Mouse (Mus musculus): Measurements from ENCODE around the gene Itprip. TPM values are rescaled to one million over a fixed set of nuclear protein-coding genes. Genes with fewer than 3 reads are reported as not detected.

Itprip gene
- polyA plus RNA-seq (2016; fragmentation: Nextera tagmentation; extraction: Ambion mirVana), result 15.6 and 21.1 TPM in 2 replicates

DNA sequence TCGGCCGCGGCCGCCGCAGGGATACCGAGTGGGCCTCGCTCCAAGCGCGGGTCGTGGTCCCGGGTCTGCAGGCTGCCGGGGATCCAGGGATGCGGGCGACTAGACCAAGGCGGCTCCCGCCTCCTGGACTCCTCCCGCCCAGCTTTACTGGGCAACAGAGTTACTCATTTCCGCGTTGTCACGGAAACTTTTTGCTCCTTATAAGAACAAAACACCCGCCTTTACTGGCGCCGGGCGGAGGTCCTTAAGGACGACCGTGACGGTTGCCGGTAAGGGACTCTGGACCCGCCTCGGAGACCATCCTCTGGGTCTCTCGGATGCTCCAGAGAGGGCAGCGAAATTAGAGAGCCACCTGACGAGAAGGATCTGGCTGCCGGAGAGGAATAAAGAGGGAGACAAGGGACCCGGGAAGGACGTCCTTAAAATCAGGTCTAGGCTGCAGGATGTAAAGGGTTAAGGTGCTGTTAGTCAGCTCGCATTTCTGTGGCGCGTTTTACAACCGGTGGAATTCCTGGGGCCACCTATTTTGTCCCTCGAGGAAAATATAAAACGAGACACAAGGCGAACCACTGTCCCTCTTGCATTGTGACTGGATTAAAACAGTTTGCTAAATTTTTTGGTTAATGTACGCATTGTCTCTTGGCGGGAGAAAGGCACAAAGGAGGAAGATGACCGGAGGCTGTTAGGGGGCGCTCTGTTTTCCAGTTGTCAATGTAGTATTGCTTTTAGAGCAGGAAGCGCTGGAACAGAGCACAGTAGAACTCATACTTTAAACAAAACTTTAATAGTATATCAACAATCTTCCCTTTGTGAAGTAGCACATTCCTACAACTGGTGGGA is at the start of gene Itprip, which contains the start of gene Cfap43:
Gene Itprip, minus strand, starts transcription at position 174 of the 840 bp plus-strand sequence.
Gene Cfap43, minus strand, starts transcription at position 162 of the 840 bp plus-strand sequence.
- DNase-seq (ENCODE audit: low spot score), result peak; percentile 93
- no peaks in the 10 kb centered on the region for H3K27me3 ChIP-seq (ENCODE audit: insufficient read depth, poor library complexity, severe bottlenecking)
- H3K9me3 ChIP-seq, result no peaks in the 10 kb centered on the region
- WGBS, result under 1% methylated on average over 48 of the region's 48 CpGs
- H3K27ac ChIP-seq, result peak within 1 kb of the TSS; percentile 97
- H3K36me3 ChIP-seq, result 0 out of 2 replicates have a peak, but pooled peaks cover under 1% of the 10 kb centered on the region
- peak within 1 kb of the TSS; percentile 86 for H3K4me3 ChIP-seq
- H3K4me1 ChIP-seq, result peaks cover 33% of the 10 kb centered on the region

DNA sequence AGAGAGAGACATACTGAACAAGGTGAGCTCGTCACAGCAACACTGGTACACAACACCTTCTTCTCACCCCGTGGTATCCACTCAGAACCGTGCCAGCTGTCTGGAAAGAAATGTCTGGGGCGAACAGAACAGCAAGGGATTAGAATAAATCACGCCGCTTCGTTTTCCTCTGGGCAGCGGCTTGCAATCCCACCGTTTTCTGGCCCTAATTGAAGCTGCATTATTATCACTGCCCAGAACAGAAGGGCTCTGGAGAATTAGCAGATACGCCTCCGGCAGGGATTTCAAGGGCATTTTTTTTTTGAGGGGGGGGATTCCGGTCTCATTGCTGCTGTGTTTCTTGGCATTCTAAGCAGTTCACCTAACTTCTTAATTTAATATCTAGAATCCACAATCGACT is 39.1 kb upstream of the Itprip start:
- H3K4me1 ChIP-seq, result no peaks in the 10 kb centered on the region
- no peaks in the 10 kb centered on the region for H3K36me3 ChIP-seq
- H3K27me3 ChIP-seq (ENCODE audit: insufficient read depth, poor library complexity, severe bottlenecking), result no peaks in the 10 kb centered on the region
- no peak for DNase-seq (ENCODE audit: low spot score)
- no peak overlapping the region for H3K27ac ChIP-seq
- WGBS, result 69% methylated on average over 13 of the region's 13 CpGs
- no peaks in the 10 kb centered on the region for H3K9me3 ChIP-seq
- H3K4me3 ChIP-seq, result no peak overlapping the region

DNA sequence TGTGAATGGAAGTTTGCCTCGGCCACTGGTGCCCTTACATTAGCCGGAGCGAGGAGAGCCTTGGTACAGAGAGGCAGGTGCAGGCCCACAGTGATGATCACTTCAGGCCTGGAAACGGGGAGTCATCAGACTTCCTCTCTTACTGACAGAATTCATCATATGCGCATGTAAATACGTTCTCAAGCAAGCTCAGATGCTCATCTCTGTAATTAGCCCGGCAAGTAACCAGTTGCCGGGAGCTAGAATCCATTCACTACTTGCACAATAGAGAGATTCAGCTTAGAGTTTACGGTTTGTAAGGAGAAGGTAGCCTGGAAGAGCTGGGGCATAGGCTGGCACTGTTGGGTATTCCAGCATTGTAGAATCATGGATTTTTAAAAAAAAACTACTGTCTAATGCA is 34.1 kb upstream of the Itprip start:
- 80% methylated on average over 9 of the region's 9 CpGs for WGBS
- H3K27me3 ChIP-seq (ENCODE audit: insufficient read depth, poor library complexity, severe bottlenecking), result no peaks in the 10 kb centered on the region
- no peak overlapping the region for H3K27ac ChIP-seq
- H3K36me3 ChIP-seq, result no peaks in the 10 kb centered on the region
- no peak for DNase-seq (ENCODE audit: low spot score)
- no peaks in the 10 kb centered on the region for H3K9me3 ChIP-seq
- H3K4me3 ChIP-seq, result no peak overlapping the region
- H3K4me1 ChIP-seq, result no peaks in the 10 kb centered on the region

DNA sequence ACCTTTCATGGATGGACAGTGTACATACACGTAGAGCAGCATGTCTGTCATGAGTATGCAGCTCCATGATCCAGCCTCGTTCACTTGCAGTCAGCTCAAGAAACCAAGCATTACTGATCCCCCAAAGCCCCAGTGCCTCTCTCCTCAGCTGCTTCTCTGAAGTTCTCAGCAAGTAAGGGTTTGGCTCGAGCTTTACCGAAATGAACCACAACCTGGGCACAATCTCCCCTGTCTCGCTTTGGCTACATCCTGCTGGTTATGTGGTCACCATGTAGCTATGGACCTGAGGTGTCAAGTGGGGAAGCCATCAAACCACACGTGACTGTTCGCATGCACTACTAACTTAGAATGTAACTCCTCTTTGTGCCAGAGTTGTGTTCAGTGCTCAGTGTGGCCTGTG is 31.8 kb upstream of the Itprip start:
- H3K4me3 ChIP-seq, result no peak overlapping the region
- peaks cover 4% of the 10 kb centered on the region; the same call in 1 of the 2 replicates for H3K27me3 ChIP-seq (ENCODE audit: insufficient read depth, poor library complexity, severe bottlenecking)
- H3K36me3 ChIP-seq, result no peaks in the 10 kb centered on the region
- no peak for DNase-seq (ENCODE audit: low spot score)
- 86% methylated on average over 7 of the region's 7 CpGs for WGBS
- H3K4me1 ChIP-seq, result no peaks in the 10 kb centered on the region
- no peak overlapping the region for H3K27ac ChIP-seq
- H3K9me3 ChIP-seq, result no peaks in the 10 kb centered on the region

DNA sequence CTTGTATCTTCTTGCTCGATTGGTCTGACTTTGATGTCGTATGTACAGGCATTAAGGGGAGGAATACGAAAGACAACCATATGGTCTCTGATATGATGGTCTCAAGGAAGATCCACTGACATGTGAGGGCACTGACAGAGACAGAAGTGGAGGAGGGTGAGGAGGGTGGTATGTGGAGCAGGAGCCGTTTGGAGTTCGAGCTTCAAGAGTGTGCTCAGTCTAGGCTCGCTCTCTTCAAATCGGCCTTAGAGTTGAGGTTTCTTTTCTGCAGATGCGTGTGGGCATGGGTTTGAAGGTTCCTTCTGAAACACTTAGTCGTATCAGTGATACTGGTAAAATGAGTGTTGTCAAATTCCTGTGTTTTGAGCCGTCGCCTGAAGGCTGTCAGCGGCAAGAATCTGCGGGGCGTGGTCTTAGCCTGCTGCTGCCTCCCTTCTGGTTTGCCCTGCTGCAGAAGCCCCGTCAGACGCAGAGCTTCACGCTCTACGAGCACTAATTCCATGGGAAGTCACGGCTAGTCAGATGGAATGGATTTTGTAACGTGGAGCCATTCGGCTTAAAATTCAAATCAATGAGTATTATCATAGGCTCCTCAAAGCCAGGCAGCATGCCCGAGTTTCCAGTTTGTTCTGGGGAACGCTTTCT is 27.8 kb upstream of the Itprip start:
- Histone ChIP-seq H3K27ac (no peak overlapping the region), H3K9me3 (no peaks in the 10 kb centered on the region), H3K4me3 (0 out of 2 replicates have a peak overlapping the region, but pooled peaks have one; percentile 5), H3K27me3 (ENCODE audit: insufficient read depth, poor library complexity, severe bottlenecking) (peaks cover 11% of the 10 kb centered on the region; the same call in 1 of the 2 replicates), H3K36me3 (no peaks in the 10 kb centered on the region), H3K4me1 (no peaks in the 10 kb centered on the region)
- DNase-seq (ENCODE audit: low spot score), result no peak
- WGBS, result 53% methylated on average over 23 of the region's 23 CpGs

DNA sequence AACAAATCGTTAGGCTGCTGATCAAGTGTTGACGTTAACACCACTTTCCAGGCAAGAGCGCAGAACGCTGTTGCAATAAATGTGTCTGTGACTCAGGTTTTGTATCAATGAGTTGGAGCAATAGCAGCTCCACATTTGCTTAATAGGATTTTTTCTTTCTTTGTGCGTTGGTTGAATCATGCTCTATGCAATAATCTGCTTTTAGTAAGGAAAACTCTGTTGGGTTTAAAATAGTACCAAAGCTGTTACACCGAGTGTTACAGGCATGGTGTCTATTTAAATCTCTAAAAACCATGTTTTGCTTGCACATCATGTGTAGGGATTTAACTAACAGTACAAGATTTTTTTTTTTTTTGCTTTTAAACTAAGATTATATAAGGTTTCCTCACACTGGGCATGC is 20.3 kb upstream of the Itprip start:
- peaks cover 10% of the 10 kb centered on the region for H3K4me1 ChIP-seq
- DNase-seq (ENCODE audit: low spot score), result no peak
- WGBS, result 82% methylated on average over 6 of the region's 6 CpGs

DNA sequence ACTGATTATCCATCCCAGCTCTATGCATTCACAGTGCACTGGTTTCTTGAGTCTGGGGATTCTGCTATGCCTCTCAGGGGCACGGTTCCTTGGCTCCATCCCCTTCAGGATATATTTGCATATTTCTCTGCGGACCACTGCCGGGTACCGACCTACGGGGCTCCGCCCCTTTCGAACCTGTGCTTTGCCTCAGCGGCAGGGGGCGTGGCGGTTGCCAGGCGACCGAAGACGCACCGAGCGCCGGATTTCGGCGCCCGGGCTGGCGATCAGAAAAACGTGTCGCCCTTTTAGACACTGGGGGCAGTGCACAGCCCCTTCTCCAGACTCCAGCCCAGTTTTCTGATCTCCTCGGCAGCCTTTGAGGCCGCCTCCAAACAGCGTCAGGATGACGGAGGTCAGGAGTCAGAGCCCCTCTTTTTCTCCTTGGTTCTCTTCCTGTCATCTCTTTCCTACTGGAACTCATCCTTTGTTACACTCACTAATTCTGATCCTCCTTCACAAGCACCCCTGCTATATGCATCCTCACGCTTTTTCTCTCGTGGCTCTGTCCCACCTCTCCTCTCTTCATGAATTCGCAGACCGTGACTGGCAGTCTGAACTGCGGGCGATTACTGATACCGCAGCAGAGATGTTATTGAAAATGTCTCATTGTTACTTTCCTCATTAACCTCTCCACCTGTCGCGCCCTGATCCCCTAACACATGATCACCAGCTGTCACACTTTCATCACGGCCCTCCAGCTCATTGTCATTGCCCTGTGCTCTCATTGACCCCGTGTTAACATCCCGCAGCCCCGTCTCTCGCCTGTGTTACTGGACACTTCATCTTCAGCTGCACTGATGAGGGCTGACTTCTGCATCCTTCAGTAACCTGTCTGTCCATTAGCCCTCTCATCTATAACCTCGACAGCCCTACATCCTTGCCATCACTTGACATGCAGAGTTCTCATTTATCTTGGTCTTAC is 18.6 kb upstream of the Itprip start, which contains the start of gene Cfap58:
Gene Cfap58, plus strand, starts transcription at position 233 of the 964 bp plus-strand sequence.
- Histone ChIP-seq H3K36me3 (no peaks in the 10 kb centered on the region), H3K9me3 (no peaks in the 10 kb centered on the region), H3K27ac (0 out of 2 replicates have a peak within 1 kb of the TSS, but pooled peaks have one; percentile 19), H3K4me3 (peak within 1 kb of the TSS; percentile 53), H3K27me3 (ENCODE audit: insufficient read depth, poor library complexity, severe bottlenecking) (peaks cover 22% of the 10 kb centered on the region; the same call in 1 of the 2 replicates), H3K4me1 (peaks cover 10% of the 10 kb centered on the region)
- peak; percentile 85 for DNase-seq (ENCODE audit: low spot score)
- 10% methylated on average over 41 of the region's 41 CpGs for WGBS

More for the DNA sequence above, 20.3 kb upstream of the Itprip start:
- peaks cover 22% of the 10 kb centered on the region; the same call in 1 of the 2 replicates for H3K27me3 ChIP-seq (ENCODE audit: insufficient read depth, poor library complexity, severe bottlenecking)
- no peak overlapping the region for H3K4me3 ChIP-seq
- H3K9me3 ChIP-seq, result no peaks in the 10 kb centered on the region
- H3K27ac ChIP-seq, result no peak overlapping the region
- no peaks in the 10 kb centered on the region for H3K36me3 ChIP-seq

DNA sequence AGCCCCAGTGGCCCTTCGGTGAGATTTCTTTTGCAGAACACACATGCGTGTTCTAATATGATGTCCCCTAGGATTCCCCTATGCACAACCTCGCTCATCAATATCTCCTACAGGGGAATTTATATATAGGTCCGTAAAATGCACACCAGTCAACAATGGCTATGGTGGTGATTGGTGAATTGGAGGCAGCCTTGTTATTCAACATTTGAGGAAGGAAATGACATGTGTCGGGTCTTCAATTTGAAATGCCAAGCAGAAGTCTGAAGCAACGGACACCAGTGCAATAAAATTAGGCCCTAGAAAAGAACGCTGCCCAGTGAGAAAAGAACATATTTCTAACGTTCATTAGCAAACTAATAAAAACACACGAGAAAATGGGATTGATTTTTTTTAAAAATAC is 17.8 kb upstream of the Itprip start:
- DNase-seq (ENCODE audit: low spot score), result no peak
- H3K27ac ChIP-seq, result no peak overlapping the region
- H3K27me3 ChIP-seq (ENCODE audit: insufficient read depth, poor library complexity, severe bottlenecking), result peaks cover 22% of the 10 kb centered on the region; the same call in 1 of the 2 replicates
- peak overlapping the region; percentile 53 for H3K4me3 ChIP-seq
- H3K36me3 ChIP-seq, result no peaks in the 10 kb centered on the region
- H3K4me1 ChIP-seq, result peaks cover 10% of the 10 kb centered on the region
- 68% methylated on average over 9 of the region's 9 CpGs for WGBS
- no peaks in the 10 kb centered on the region for H3K9me3 ChIP-seq

DNA sequence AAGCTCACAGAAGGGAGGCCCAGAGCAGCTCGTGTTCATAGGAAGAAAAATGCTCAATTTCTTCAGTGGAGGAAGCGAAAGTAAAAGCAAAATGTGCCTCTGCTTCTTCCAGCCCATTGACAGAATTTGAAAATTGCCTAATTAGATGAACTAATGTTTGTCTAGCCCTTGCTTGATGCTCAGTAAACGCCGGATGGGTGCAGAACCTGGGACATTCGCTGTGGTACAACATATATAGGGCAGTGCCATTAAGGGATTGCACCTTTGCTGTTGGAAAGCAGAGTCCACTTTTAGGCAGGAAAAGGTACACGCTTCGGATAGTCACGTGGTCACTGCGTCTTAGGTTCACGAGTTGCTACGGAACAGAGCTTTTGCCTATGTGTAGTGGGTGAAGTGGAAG is 17.4 kb upstream of the Itprip start:
- Histone ChIP-seq H3K36me3 (no peaks in the 10 kb centered on the region), H3K9me3 (no peaks in the 10 kb centered on the region), H3K4me1 (peaks cover 10% of the 10 kb centered on the region), H3K4me3 (no peak overlapping the region), H3K27me3 (ENCODE audit: insufficient read depth, poor library complexity, severe bottlenecking) (peaks cover 22% of the 10 kb centered on the region; the same call in 1 of the 2 replicates), H3K27ac (no peak overlapping the region)
- DNase-seq (ENCODE audit: low spot score), result no peak
- 91% methylated on average over 11 of the region's 11 CpGs for WGBS

DNA sequence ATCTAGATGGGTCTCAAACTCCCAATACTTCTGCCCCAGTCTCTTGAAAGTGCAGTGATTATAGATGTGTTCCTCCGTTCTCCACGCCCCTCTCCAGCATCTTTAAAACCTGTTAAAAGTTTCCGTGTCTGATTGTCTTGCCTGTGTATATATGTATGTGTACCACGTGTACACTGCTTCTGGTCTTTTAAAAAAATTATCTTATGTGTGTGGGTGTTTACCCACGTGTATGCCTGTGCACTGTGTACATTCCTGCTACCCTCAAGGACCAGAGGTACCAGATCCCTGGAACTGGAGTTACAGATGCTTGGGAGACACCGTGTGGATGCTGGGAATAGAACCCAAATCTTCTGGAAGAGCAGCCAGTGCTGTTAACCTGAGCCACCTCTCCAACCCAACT is 16.4 kb upstream of the Itprip start:
- peaks cover 10% of the 10 kb centered on the region for H3K4me1 ChIP-seq
- H3K27me3 ChIP-seq (ENCODE audit: insufficient read depth, poor library complexity, severe bottlenecking), result peaks cover 22% of the 10 kb centered on the region; the same call in 1 of the 2 replicates
- no peak overlapping the region for H3K27ac ChIP-seq
- no peaks in the 10 kb centered on the region for H3K9me3 ChIP-seq
- 82% methylated on average over 6 of the region's 6 CpGs for WGBS
- DNase-seq (ENCODE audit: low spot score), result no peak
- H3K4me3 ChIP-seq, result no peak overlapping the region
- no peaks in the 10 kb centered on the region for H3K36me3 ChIP-seq

DNA sequence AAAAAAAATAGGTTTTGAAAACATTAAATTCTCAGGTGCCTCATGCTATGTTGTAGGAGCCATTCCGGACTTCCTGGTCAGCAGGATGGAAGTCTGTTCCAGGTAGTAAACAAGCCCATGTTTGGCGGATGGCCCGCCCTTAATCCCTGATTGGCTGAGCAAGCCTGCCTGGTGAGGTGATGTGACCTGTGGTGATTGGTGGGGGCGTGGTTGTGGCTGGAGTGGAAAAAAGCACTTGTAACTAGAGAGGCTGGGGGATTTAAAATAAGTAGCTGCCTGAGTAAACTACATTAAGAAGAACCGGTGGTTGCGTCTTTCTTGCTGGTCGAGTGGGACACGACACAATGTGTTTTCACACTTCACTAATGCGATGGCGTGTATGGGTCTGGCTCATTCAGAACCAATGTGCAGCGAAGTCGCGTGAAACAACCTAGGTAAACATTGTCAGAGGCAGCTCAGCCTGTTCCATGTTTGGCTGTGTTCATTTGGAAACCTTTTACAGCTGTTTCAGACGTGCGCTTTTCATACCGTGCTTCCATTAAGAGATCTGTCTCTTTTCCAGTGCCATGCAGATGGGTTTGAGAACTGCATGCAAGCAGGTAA is 15.6 kb upstream of the Itprip start:
- Histone ChIP-seq H3K27ac (no peak overlapping the region), H3K4me3 (no peak overlapping the region), H3K9me3 (no peaks in the 10 kb centered on the region), H3K4me1 (peaks cover 10% of the 10 kb centered on the region), H3K36me3 (no peaks in the 10 kb centered on the region), H3K27me3 (ENCODE audit: insufficient read depth, poor library complexity, severe bottlenecking) (peaks cover 18% of the 10 kb centered on the region; the same call in 1 of the 2 replicates)
- no peak for DNase-seq (ENCODE audit: low spot score)
- WGBS, result 56% methylated on average over 16 of the region's 16 CpGs

DNA sequence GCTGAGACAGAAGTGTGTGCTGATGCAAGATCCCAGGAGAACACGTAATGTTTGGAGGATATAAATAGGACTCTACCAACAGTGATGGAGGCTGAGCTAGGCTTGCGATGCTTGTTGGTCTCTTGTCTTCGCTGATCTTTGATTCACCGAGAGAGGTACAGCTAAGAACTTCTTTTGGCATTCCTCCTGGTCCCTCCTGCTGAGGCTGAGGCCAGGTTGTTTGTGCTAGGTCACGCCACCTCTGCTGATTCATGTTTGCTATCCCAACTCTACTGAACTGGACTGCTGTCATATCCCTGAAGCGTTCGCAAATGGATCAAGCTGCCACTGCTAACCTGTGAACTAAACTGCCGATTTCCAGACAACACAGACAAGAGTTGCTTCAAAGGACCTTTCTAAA is 15.0 kb upstream of the Itprip start:
- no peaks in the 10 kb centered on the region for H3K36me3 ChIP-seq
- 91% methylated on average over 8 of the region's 8 CpGs for WGBS
- H3K27me3 ChIP-seq (ENCODE audit: insufficient read depth, poor library complexity, severe bottlenecking), result peaks cover 17% of the 10 kb centered on the region; the same call in 1 of the 2 replicates
- no peak for DNase-seq (ENCODE audit: low spot score)
- H3K4me3 ChIP-seq, result no peak overlapping the region
- peaks cover 10% of the 10 kb centered on the region for H3K4me1 ChIP-seq
- no peaks in the 10 kb centered on the region for H3K9me3 ChIP-seq
- no peak overlapping the region for H3K27ac ChIP-seq
